Mouse (Mus musculus) CH12.LX (cell line): ENCODE data around the gene Rep15.

ENCODE experiments used
- ETS1 ChIP-seq: conservative IDR thresholded peaks from 2 replicates; pipeline ENCODE4 v1.6.1; 2012; ENCODE audit warnings: low read depth, mild to moderate bottlenecking, inconsistent platforms, low read length, improper control_type of control experiment, moderate library complexity
- MAZ ChIP-seq: IDR thresholded peaks from 2 replicates; pipeline ENCODE4 v1.6.1; 2012; ENCODE audit warnings: low read depth, mild to moderate bottlenecking, inconsistent platforms, low read length, improper control_type of control experiment, moderate library complexity
- POLR2AphosphoS2 ChIP-seq: IDR thresholded peaks from 2 replicates; pipeline ENCODE4 v1.6.1; 2011; ENCODE audit warnings: low read depth, low read length, improper control_type of control experiment

- TF ChIP-seq MAZ (no peak), ETS1 (no peak), POLR2AphosphoS2 (no peak)
These were observed 29.2 kb downstream of the Rep15 start for GRCm38 (mm10) chr6:147061630-147062029.
